ENCODE assay signal across 8 mouse cellular contexts in genomic region chr19:8888511-8889385, GRCm38 (mm10). TPM values are rescaled to one million over a fixed set of nuclear protein-coding genes. Genes with fewer than 3 reads are reported as not detected.
DNase-seq lines count a peak whose midpoint lies in the region; ATAC-seq and TF ChIP-seq lines count a peak whose summit lies in the region.

TSS of gene 1810009A15Rik (plus strand) at chr19:8888853.
TSS of gene Gm49416 (plus strand) at chr19:8888926.

- peak; percentile 84 for ATAC-seq in G1E (ENCODE audit: extremely low read depth, insufficient number of reproducible peaks, low FRiP score, poor library complexity, severe bottlenecking)
- peak; percentile 97 for ATAC-seq in forebrain, postnatal 0 days
- peak; percentile 96 to 97 for ATAC-seq in hematopoietic stem cell, adult 5-6 weeks (replicated peaks in 1 of 2; ENCODE audit: insufficient read depth in 1 of 2, low FRiP score in 2 of 2, low TSS enrichment in 1 of 2, low read depth in 1 of 2, poor library complexity in 2 of 2, severe bottlenecking in 2 of 2)
- ATAC-seq in lung, embryonic 16.5 days (ENCODE audit: low read depth) = peak; percentile 96

- H3K9me3 ChIP-seq in G1E (replicated peaks) = no peaks in the 10 kb centered on the region
- H3K9me3 ChIP-seq in forebrain, postnatal 0 days (ENCODE audit: low read length) = no peaks in the 10 kb centered on the region
- H3K9me3 ChIP-seq in lung, embryonic 16.5 days (ENCODE audit: control insufficient read depth, low read length) = no peaks in the 10 kb centered on the region

- peaks cover 28% of the 10 kb centered on the region for H3K36me3 ChIP-seq in G1E (replicated peaks)
- 0 out of 2 replicates have a peak, but pooled peaks cover 5% of the 10 kb centered on the region for H3K36me3 ChIP-seq in forebrain, postnatal 0 days (ENCODE audit: insufficient read depth)
- H3K36me3 ChIP-seq in lung, embryonic 16.5 days (ENCODE audit: control insufficient read depth, insufficient read depth, low read length) = peaks cover 8% of the 10 kb centered on the region; the same call in 1 of the 2 replicates

- H3K9ac ChIP-seq in forebrain, postnatal 0 days = peak within 1 kb of the TSS; percentile 63
- peak within 1 kb of the TSS; percentile 84 for H3K9ac ChIP-seq in lung, embryonic 16.5 days (ENCODE audit: low read length)

- H3K27me3 ChIP-seq in G1E (ENCODE audit: insufficient read depth, low read length) = no peaks in the 10 kb centered on the region
- H3K27me3 ChIP-seq in forebrain, postnatal 0 days (ENCODE audit: insufficient read depth, low read length) = no peaks in the 10 kb centered on the region
- H3K27me3 ChIP-seq in lung, embryonic 16.5 days (ENCODE audit: control insufficient read depth, insufficient read depth, low read depth, low read length) = no peaks in the 10 kb centered on the region

- peak; percentile 82 for DNase-seq in G1E (ENCODE audit: low spot score)
- peak; percentile 92 to 97 for DNase-seq in cerebellum, adult 18-20 months
- DNase-seq in forebrain, postnatal 0 days = peak; percentile 97
- peak; percentile 87 for DNase-seq in layer of hippocampus, adult 9-10 months (ENCODE audit: low spot score)
- peak; percentile 90 for DNase-seq in ovary, postnatal 10 days (ENCODE audit: low spot score)
- peak; percentile 94 to 96 for DNase-seq in thymus, postnatal 10 days (ENCODE audit: low spot score in 2 of 2)

- TF ChIP-seq CTCF in G1E (IDR thresholded peaks at IDR 0.05; ENCODE audit: low read depth, low read length) = no peak
- no peak for TF ChIP-seq CTCF in forebrain, postnatal 0 days (IDR thresholded peaks at IDR 0.05; ENCODE audit: low read depth)

- peak within 1 kb of the TSS; percentile 85 for H3K4me2 ChIP-seq in forebrain, postnatal 0 days (ENCODE audit: low read depth)
- peak within 1 kb of the TSS; percentile 79 for H3K4me2 ChIP-seq in lung, embryonic 16.5 days (ENCODE audit: low read depth, low read length)

- WGBS in forebrain, postnatal 0 days = under 1% methylated on average over 58 of the region's 58 CpGs
- 1% methylated on average over 58 of the region's 58 CpGs for WGBS in lung, embryonic 16.5 days

- peaks cover 42% of the 10 kb centered on the region for H3K4me1 ChIP-seq in G1E (ENCODE audit: insufficient read depth, low read depth, low read length)
- peaks cover 5% of the 10 kb centered on the region for H3K4me1 ChIP-seq in forebrain, postnatal 0 days (ENCODE audit: insufficient read depth)
- H3K4me1 ChIP-seq in lung, embryonic 16.5 days (replicated peaks; ENCODE audit: control insufficient read depth, insufficient read depth, low read length) = peaks cover 16% of the 10 kb centered on the region

- peak within 1 kb of the TSS; percentile 78 for H3K4me3 ChIP-seq in G1E (ENCODE audit: low read depth, low read length)
- H3K4me3 ChIP-seq in forebrain, postnatal 0 days (ENCODE audit: low read depth, low read length) = peak within 1 kb of the TSS; percentile 59
- H3K4me3 ChIP-seq in lung, embryonic 16.5 days (ENCODE audit: low read length) = peak within 1 kb of the TSS; percentile 76

- peak within 1 kb of the TSS; percentile 85 for H3K27ac ChIP-seq in forebrain, postnatal 0 days (ENCODE audit: low read depth, low read length)
- peak within 1 kb of the TSS; percentile 83 for H3K27ac ChIP-seq in lung, embryonic 16.5 days (ENCODE audit: low read length)

RNA-seq across cellular contexts. Expression of gene 1810009A15Rik, which starts in this region (rescaled TPM):
- total RNA-seq in G1E (2014; fragmentation: Nextera tagmentation) (53.0 and 65.4 TPM in 2 replicates), G1E (2017) (84.9 and 104 TPM in 2 replicates)
- polyA plus RNA-seq in G1E (2012) = 66.1 and 85.7 TPM in 2 replicates
- 26.0 and 37.5 TPM in 2 replicates for total RNA-seq in forebrain, postnatal 0 days (2014; rRNA removed)
- 31.9 and 45.7 TPM in 2 replicates for polyA plus RNA-seq in forebrain, postnatal 0 days (2015; fragmentation: Nextera tagmentation; extraction: Ambion mirVana)
- total RNA-seq in hematopoietic stem cell, adult 5-6 weeks (2017) = 43.8 and 69.3 TPM in 2 replicates
- 68.4 and 71.4 TPM in 2 replicates for polyA plus RNA-seq in lung, embryonic 16.5 days (2015; fragmentation: Nextera tagmentation; extraction: Ambion mirVana)

RNA-seq across cellular contexts. Expression of gene Gm49416, which starts in this region (rescaled TPM):
- 10.6 and 15.0 TPM in 2 replicates for total RNA-seq in G1E (2014; fragmentation: Nextera tagmentation)
- total RNA-seq in G1E (2017) = not detected in 2 replicates
- 8.7 and 10.4 TPM in 2 replicates for polyA plus RNA-seq in G1E (2012)
- 0.95 TPM in 1 of 2 replicates, not detected in the other for total RNA-seq in forebrain, postnatal 0 days (2014; rRNA removed)
- polyA plus RNA-seq in forebrain, postnatal 0 days (2015; fragmentation: Nextera tagmentation; extraction: Ambion mirVana) = 1.4 TPM in 1 of 2 replicates, not detected in the other
- total RNA-seq in hematopoietic stem cell, adult 5-6 weeks (2017) = not detected in 2 replicates
- not detected in 2 replicates for polyA plus RNA-seq in lung, embryonic 16.5 days (2015; fragmentation: Nextera tagmentation; extraction: Ambion mirVana)

Comparison
In these comparisons a context has a peak if more than half of its experiments do, and no peak if none do; other contexts are left out.
1. Peak in every context shown above with its lines: DNase-seq, ATAC-seq, H3K4me3 ChIP-seq and H3K27ac ChIP-seq.